ENCODE assay signal across 8 mouse cellular contexts in the genomic region with DNA sequence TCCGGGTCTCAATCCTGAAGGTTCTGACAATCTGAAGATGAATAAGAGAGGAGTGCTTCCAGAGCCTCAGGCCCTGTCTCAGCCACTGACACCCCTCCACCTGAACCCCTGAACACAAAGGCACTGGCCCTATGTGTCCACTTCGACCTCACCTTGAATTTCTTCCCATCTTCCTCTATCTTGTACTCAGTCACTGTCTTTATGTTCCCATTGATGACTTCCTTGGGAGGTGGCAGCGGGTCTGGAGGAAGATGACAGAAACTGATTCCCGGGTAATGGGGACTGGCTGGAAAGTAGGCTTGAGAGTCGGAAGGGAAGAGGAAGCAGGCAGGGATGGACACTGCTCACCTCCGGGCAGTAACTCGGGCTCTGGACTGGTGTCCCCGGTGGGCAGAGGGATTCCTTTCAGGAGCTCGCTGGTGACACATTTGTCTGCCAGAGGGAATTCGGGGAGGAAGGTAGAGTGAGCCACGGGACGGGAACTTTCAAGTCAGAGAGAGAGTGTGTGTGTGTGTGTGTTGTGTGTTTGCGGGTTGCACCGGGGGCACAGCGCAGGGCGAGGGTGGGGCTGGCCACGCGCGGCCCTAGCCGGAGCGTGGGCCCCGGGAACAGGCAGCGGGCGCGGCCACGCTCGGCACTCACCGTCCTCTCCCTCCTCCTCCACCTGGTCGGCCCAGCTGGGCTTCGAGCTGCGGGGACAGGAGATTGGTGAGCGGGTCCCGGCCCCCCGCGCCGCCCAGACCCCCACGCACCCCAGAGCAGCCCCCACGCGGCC. TPM values are rescaled to one million over a fixed set of nuclear protein-coding genes. Genes with fewer than 3 reads are reported as not detected.
DNase-seq lines count a peak whose midpoint lies in the region; ATAC-seq and TF ChIP-seq lines count a peak whose summit lies in the region.

No protein-coding gene starts in this region.

- no peak for DNase-seq in lung, postnatal 25 days (ENCODE audit: low spot score)
- no peak for DNase-seq in gastrocnemius, postnatal 36 days
- no peak for DNase-seq in urinary bladder, postnatal 4 days (ENCODE audit: low spot score in 2 of 2)
- no peak for DNase-seq in cerebellum, postnatal 36 days

- peak overlapping the region; percentile 94 for H3K4me3 ChIP-seq in lung, embryonic 16.5 days (ENCODE audit: low read length)
- H3K4me3 ChIP-seq in embryonic fibroblast, embryonic 13.5 days (ENCODE audit: insufficient read depth, low read length): peak overlapping the region; percentile 99
- H3K4me3 ChIP-seq in limb, embryonic 12.5 days (replicated peaks): peak overlapping the region; percentile 98
- H3K4me3 ChIP-seq in olfactory bulb, adult 2 months (ENCODE audit: insufficient read depth, low read depth, low read length): peak overlapping the region; percentile 82

- TF ChIP-seq POLR2A in embryonic fibroblast, embryonic 13.5 days (IDR thresholded peaks at IDR 0.05; ENCODE audit: low read depth, low read length): no peak
- TF ChIP-seq POLR2A in olfactory bulb, adult 2 months (IDR thresholded peaks at IDR 0.05; ENCODE audit: insufficient read depth, low read depth, low read length): no peak

- peak; percentile 61 for ATAC-seq in lung, embryonic 16.5 days (ENCODE audit: low read depth)
- ATAC-seq in limb, embryonic 12.5 days (ENCODE audit: insufficient number of reproducible peaks, insufficient read depth, low FRiP score, low TSS enrichment, low read depth): peak; percentile 28

- H3K4me2 ChIP-seq in lung, embryonic 16.5 days (ENCODE audit: low read depth, low read length): peak overlapping the region; percentile 99
- peak overlapping the region; percentile 97 for H3K4me2 ChIP-seq in limb, embryonic 12.5 days

- H3K4me1 ChIP-seq in lung, embryonic 16.5 days (replicated peaks; ENCODE audit: control insufficient read depth, insufficient read depth, low read length): peaks cover 16% of the 10 kb centered on the region
- 0 out of 2 replicates have a peak, but pooled peaks cover 4% of the 10 kb centered on the region for H3K4me1 ChIP-seq in embryonic fibroblast, embryonic 13.5 days (ENCODE audit: control insufficient read depth, insufficient read depth, low read length)
- peaks cover 11% of the 10 kb centered on the region for H3K4me1 ChIP-seq in limb, embryonic 12.5 days (replicated peaks)
- peaks cover 14% of the 10 kb centered on the region for H3K4me1 ChIP-seq in olfactory bulb, adult 2 months (ENCODE audit: control insufficient read depth, insufficient read depth, low read length)

- peaks cover 32% of the 10 kb centered on the region for H3K36me3 ChIP-seq in lung, embryonic 16.5 days (ENCODE audit: control insufficient read depth, insufficient read depth, low read length)
- H3K36me3 ChIP-seq in limb, embryonic 12.5 days: peaks cover 43% of the 10 kb centered on the region

- intact Hi-C loops in gastrocnemius, postnatal 36 days (cut with DNase I): no loop called here

- peak overlapping the region; percentile 99 for H3K9ac ChIP-seq in lung, embryonic 16.5 days (ENCODE audit: low read length)
- H3K9ac ChIP-seq in limb, embryonic 12.5 days (replicated peaks): peak overlapping the region; percentile 94

- TF ChIP-seq CTCF in embryonic fibroblast, embryonic 13.5 days (IDR thresholded peaks at IDR 0.05; ENCODE audit: borderline replicate concordance, insufficient read depth, low read length): no peak
- TF ChIP-seq CTCF in olfactory bulb, adult 2 months (IDR thresholded peaks at IDR 0.05; ENCODE audit: insufficient read depth, low read depth, low read length): no peak

- peak overlapping the region; percentile 65 for H3K27ac ChIP-seq in lung, embryonic 16.5 days (ENCODE audit: low read length)
- H3K27ac ChIP-seq in embryonic fibroblast, embryonic 13.5 days (ENCODE audit: insufficient read depth, low read length): no peak overlapping the region
- H3K27ac ChIP-seq in limb, embryonic 12.5 days: peak overlapping the region; percentile 67; the same call in 1 of the 2 replicates
- H3K27ac ChIP-seq in olfactory bulb, adult 2 months (ENCODE audit: insufficient read depth, low read depth, low read length): no peak overlapping the region

- H3K9me3 ChIP-seq in lung, embryonic 16.5 days (ENCODE audit: control insufficient read depth, low read length): no peaks in the 10 kb centered on the region
- H3K9me3 ChIP-seq in limb, embryonic 12.5 days: no peaks in the 10 kb centered on the region

- WGBS in lung, embryonic 16.5 days: 3% methylated on average over 38 of the region's 39 CpGs
- 6% methylated on average over 24 of the region's 39 CpGs for WGBS in limb, embryonic 12.5 days
- 5% methylated on average over 39 of the region's 39 CpGs for WGBS in olfactory bulb, adult 2 months

- no peaks in the 10 kb centered on the region for H3K27me3 ChIP-seq in lung, embryonic 16.5 days (ENCODE audit: control insufficient read depth, insufficient read depth, low read depth, low read length)
- no peaks in the 10 kb centered on the region for H3K27me3 ChIP-seq in limb, embryonic 12.5 days

RNA-seq across cellular contexts. Expression of a gene that starts 0.5 kb away (rescaled TPM):
- 255 and 258 TPM in 2 replicates for polyA plus RNA-seq in lung, embryonic 16.5 days (2015; fragmentation: Nextera tagmentation; extraction: Ambion mirVana)
- 106 and 107 TPM in 2 replicates for polyA plus RNA-seq in embryonic fibroblast, embryonic 13.5 days (2011; ENCODE audit: insufficient read length, low read depth, missing spikeins)
- polyA plus RNA-seq in limb, embryonic 12.5 days (2016; fragmentation: Nextera tagmentation; extraction: Ambion mirVana): 328 and 335 TPM in 2 replicates
- polyA plus RNA-seq in olfactory bulb, adult 2 months (2012; ENCODE audit: insufficient read depth, insufficient read length, low replicate concordance, missing spikeins): not detected in 2 replicates
- total RNA-seq in gastrocnemius, postnatal 36 days (2021): 10 to 100 TPM; 88.8 to 96.0 TPM

RNA-seq across cellular contexts. Expression of a gene that starts 9.9 kb away (rescaled TPM):
- 57.3 and 64.1 TPM in 2 replicates for polyA plus RNA-seq in lung, embryonic 16.5 days (2015; fragmentation: Nextera tagmentation; extraction: Ambion mirVana)
- 31.1 and 34.5 TPM in 2 replicates for polyA plus RNA-seq in embryonic fibroblast, embryonic 13.5 days (2011; ENCODE audit: insufficient read length, low read depth, missing spikeins)
- 78.9 and 82.1 TPM in 2 replicates for polyA plus RNA-seq in limb, embryonic 12.5 days (2016; fragmentation: Nextera tagmentation; extraction: Ambion mirVana)
- polyA plus RNA-seq in olfactory bulb, adult 2 months (2012; ENCODE audit: insufficient read depth, insufficient read length, low replicate concordance, missing spikeins): not detected in 2 replicates
- 1 to 10 TPM; 6.1 to 8.7 TPM for total RNA-seq in gastrocnemius, postnatal 36 days (2021)

RNA-seq across cellular contexts. Expression of a gene that starts 18.4 kb away (rescaled TPM):
- polyA plus RNA-seq in lung, embryonic 16.5 days (2015; fragmentation: Nextera tagmentation; extraction: Ambion mirVana): 2.7 and 3.1 TPM in 2 replicates
- polyA plus RNA-seq in embryonic fibroblast, embryonic 13.5 days (2011; ENCODE audit: insufficient read length, low read depth, missing spikeins): 2.9 and 4.9 TPM in 2 replicates
- 2.2 and 2.3 TPM in 2 replicates for polyA plus RNA-seq in limb, embryonic 12.5 days (2016; fragmentation: Nextera tagmentation; extraction: Ambion mirVana)
- not detected in 2 replicates for polyA plus RNA-seq in olfactory bulb, adult 2 months (2012; ENCODE audit: insufficient read depth, insufficient read length, low replicate concordance, missing spikeins)
- 1 to 10 TPM; 3.8 to 5.2 TPM for total RNA-seq in gastrocnemius, postnatal 36 days (2021)

RNA-seq across cellular contexts. Expression of a gene that starts 29.5 kb away (rescaled TPM):
- 18.8 and 22.4 TPM in 2 replicates for polyA plus RNA-seq in lung, embryonic 16.5 days (2015; fragmentation: Nextera tagmentation; extraction: Ambion mirVana)
- 14.7 and 25.3 TPM in 2 replicates for polyA plus RNA-seq in embryonic fibroblast, embryonic 13.5 days (2011; ENCODE audit: insufficient read length, low read depth, missing spikeins)
- polyA plus RNA-seq in limb, embryonic 12.5 days (2016; fragmentation: Nextera tagmentation; extraction: Ambion mirVana): 3.1 TPM in 2 replicates
- 183 TPM in 1 of 2 replicates, not detected in the other for polyA plus RNA-seq in olfactory bulb, adult 2 months (2012; ENCODE audit: insufficient read depth, insufficient read length, low replicate concordance, missing spikeins)
- total RNA-seq in gastrocnemius, postnatal 36 days (2021): 1 to 10 TPM; 1.7 TPM

Comparison
In these comparisons a context has a peak if more than half of its experiments do, and no peak if none do; other contexts are left out.
1. H3K27ac ChIP-seq: peak in lung, embryonic 16.5 days (single experiment) and limb, embryonic 12.5 days (single experiment); none in embryonic fibroblast, embryonic 13.5 days (single experiment) and olfactory bulb, adult 2 months (single experiment).
2. Peak in every context shown above with its lines, with median percentiles within 50 percentile points of each other: H3K4me3 ChIP-seq.